Mouse (Mus musculus) embryo, embryonic 10.5 days (tissue): ENCODE results near the gene Fut8.
"Not testable (repeated sequence)": the region's sequence is repeated elsewhere in the genome, so short reads cannot be mapped to it uniquely, and the experiment has no call there.

Experiments
- DNase-seq: peaks from one replicate; pipeline ENCODE4 v3.0.0-alpha.2; 2015; ENCODE audit warnings: low spot score

The Fut8 gene

DNA sequence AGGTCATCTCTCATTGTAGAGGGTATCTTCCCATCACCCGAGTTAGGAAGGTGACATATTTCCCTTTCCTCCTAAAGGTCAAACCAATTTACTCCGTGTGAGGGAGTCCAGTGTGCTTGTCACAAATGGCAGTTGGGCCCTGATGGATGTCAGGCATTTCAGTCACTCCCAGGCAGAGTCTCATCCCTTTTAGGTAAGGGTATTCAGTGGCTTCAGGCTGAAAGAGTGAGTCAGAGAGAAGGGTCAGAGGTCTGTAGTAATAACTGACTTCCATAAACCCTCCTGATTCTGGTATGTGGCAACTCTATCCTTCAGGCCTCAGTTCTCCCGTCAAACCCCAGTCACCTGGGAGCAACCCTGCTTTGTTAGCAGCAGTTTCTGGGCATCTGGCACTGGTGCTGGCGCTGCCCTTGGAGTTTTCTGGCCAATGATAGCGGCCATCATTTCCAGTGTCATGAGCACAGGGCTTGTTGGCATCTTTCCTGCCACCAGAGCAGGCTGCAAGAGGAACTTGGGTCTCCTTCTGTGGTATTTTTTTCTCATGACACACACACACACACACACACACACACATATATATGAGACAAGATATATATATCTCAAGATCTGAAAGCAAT, 262.6 kb downstream of the Fut8 start:
- no peak for DNase-seq

DNA sequence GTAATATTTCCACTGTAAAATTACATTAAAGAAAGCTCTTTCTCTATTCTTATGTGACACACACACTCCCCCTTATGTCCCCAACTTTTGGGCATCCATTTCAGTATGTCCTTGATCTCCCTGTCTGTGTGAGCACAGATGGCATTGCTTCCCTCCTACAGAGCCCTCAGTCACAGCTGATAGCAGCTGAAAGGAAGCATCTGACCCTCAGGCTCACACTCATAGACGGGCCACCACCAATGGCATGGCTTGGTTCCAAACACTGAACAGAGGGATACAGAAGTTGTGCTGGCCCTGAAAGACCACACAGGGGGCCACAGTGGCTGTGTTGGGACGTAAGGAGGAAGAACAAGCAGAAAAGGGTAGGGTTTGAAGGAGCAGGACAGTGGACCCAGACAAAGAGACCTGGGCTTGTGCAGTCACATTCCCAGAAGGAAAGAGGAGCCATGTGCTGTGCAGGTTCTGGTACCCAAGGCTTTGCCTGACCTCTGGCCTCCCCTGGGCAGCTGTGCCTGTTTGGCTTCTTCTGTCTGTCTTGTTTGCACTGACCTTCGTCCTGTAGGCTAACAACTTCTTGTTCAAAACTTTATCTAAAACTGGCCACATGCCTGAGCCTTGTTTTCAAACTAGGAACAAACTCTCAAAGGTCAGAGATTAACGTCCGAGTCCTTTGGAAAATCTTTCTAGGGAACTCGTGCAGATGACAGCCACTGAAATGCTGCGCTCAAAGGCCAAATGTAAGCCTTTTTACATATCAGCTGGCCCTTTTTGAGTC, 263.7 kb downstream of the Fut8 start:
- no peak for DNase-seq

GRCm38 (mm10) chr12:77502243-77502642, 264.3 kb downstream of the Fut8 start:
- no peak for DNase-seq

DNA sequence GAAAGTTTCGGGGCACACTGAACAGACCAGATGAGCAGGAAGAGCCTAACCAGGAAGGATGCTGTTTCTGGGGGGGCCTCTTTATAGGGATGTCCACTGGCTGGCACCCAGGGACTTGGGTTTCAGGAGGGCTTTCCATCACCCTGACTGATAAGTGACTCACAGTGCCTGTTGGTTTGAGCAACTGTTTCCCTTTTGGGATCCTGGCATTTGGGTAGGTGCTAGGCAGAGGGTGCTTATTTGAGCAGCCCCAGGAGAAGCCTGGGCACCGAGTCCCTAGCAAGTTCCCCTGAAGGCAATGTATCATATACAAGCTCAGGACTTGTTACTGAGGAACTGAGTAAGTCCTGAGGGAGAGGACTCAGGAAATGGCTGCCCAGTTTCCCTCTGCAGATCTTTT, 267.5 kb downstream of the Fut8 start:
- DNase-seq: no peak

GRCm38 (mm10) chr12:77507770-77508169, 269.8 kb downstream of the Fut8 start:
- DNase-seq: no peak

- DNase-seq: no peak
Observed at GRCm38 (mm10) chr12:77510758-77511157, 272.8 kb downstream of the Fut8 start.

GRCm38 (mm10) chr12:77511206-77511605, 273.3 kb downstream of the Fut8 start:
- no peak for DNase-seq

DNA sequence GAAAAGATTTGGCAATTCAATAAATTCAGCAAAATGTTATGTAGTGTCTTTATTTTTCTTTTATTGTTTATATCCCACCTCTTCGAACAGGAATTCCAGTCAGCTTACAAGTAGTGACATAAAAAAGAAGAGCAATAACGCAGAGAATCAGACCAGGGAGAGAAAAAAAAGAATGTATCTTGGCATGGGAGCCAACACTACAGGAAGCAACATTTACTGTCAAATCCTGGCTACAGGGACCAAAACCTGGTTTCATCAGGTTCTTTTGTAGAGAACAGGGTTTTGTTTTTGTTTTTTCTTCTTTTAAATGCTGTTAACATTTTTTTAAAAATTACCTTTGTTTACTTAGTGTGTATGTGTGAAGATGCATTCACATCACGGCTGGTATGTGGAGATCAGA, 273.7 kb downstream of the Fut8 start:
- DNase-seq: no peak

DNA sequence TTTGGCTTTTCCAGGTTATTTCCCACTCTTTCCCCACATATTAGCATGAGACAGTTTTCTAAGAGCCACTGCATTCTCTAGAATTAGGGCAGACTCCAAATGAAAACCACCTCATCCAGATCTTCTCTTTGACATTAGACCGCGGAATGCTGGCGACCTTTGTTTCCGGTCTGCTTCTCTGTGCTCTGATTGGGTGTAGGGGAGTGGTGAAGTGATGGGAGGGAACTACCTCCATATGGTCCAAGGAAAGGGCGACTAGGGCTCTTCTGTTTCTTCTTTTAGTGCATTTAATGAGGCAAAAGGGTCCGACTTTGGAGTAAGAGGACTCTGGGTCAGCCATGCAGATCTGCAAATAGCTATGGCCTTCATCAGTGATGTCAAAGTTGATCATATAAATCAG, 278.9 kb downstream of the Fut8 start:
- no peak for DNase-seq

- no peak for DNase-seq
Observed at GRCm38 (mm10) chr12:77517691-77518090, 279.8 kb downstream of the Fut8 start.

- no peak for DNase-seq
Observed at GRCm38 (mm10) chr12:77519534-77520102, 281.7 kb downstream of the Fut8 start.

DNA sequence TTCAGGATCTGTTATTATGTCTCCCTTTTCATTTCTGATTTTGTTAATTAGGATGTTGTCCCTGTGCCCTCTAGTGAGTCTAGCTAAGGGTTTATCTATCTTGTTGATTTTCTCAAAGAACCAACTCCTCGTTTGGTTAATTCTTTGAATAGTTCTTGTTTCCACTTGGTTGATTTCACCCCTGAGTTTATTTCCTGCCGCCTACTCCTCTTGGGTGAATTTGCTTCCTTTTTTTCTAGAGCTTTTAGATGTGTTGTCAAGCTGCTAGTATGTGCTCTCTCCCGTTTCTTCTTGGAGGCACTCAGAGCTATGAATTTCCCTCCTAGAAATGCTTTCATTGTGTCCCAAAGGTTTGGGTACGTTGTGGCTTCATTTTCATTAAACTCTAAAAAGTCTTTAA, 286.1 kb downstream of the Fut8 start:
- DNase-seq: not testable (repeated sequence)
